9 mouse cellular contexts compared by ENCODE assay signal in the genomic region with DNA sequence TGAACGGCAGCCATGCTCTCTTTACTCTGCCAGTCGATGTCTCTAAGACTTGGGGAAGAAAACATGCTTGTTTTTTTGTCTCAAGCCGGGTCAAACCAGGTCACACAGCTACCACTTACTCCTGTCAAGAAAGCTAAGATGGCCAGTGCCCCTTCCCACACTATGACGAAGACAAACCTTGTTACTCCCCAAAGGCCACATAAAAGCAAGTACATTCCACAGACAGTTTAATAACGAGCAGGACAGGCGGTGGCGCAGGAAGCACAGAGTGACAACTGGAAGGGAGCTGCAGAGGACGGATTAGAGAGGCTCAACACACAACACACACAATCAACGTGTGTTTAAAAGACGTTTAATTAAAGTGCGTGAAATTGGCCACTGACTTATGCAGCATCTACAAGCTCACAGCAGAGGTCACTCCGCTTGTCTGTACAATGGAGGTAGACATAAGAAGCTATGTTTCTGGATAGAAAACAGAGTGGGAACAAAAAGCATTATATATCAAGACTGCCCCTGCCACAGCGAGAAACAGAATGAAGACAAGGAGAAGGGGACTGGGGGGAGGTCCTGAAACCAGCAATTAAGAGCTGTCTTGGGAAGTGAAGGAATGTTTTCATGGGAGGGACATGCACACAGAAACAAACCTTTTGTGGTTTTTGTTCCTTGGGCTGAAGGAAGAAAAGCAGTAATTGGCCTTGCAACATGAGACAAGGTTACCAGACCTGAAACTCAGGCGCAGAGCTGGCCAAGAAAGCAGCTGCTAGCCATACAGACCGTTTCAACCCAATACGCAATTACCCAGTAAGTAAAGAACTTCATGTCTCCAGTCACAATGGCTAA.
DNase-seq lines count a peak whose midpoint lies in the region; ATAC-seq and TF ChIP-seq lines count a peak whose summit lies in the region.
"Had no signal": no experiment of that assay in that cellular context is flagged by ENCODE, and none has a peak within 500 bp of the region (broad histone marks: within the 10 kb centered on the region; RNA-seq: fewer than 3 reads in every experiment).

No protein-coding gene starts in this region.

- H3K36me3 ChIP-seq in hindbrain, embryonic 12.5 days: no peaks in the 10 kb centered on the region
- H3K36me3 ChIP-seq in limb, embryonic 13.5 days: no peaks in the 10 kb centered on the region
- H3K36me3 ChIP-seq in lung, postnatal 0 days (ENCODE audit: insufficient read depth, low read length): no peaks in the 10 kb centered on the region
- H3K36me3 ChIP-seq: liver, embryonic 15.5 days had no signal

- no peak overlapping the region for H3K4me3 ChIP-seq in hindbrain, embryonic 12.5 days
- H3K4me3 ChIP-seq in limb, embryonic 13.5 days: no peak overlapping the region
- H3K4me3 ChIP-seq in lung, postnatal 0 days (ENCODE audit: low read depth, low read length): no peak overlapping the region
- H3K4me3 ChIP-seq in lung, adult 2 months (replicated peaks; ENCODE audit: extremely low read depth, low read depth, low read length): no peak overlapping the region
- H3K4me3 ChIP-seq: liver, embryonic 15.5 days had no signal

- no peak for TF ChIP-seq CTCF in lung, postnatal 0 days (IDR thresholded peaks at IDR 0.05)
- no peak for TF ChIP-seq CTCF in lung, adult 2 months (IDR thresholded peaks at IDR 0.05; ENCODE audit: insufficient read depth, low read length)

- ATAC-seq in hindbrain, embryonic 12.5 days (ENCODE audit: low FRiP score): peak; percentile 40
- ATAC-seq in limb, embryonic 13.5 days (ENCODE audit: low FRiP score, low read depth): no peak
- no peak for ATAC-seq in lung, postnatal 0 days

- no peak overlapping the region for H3K9ac ChIP-seq in hindbrain, embryonic 12.5 days
- no peak overlapping the region for H3K9ac ChIP-seq in limb, embryonic 13.5 days
- no peak overlapping the region for H3K9ac ChIP-seq in lung, postnatal 0 days (replicated peaks; ENCODE audit: low read depth)
- H3K9ac ChIP-seq: liver, embryonic 15.5 days had no signal

- H3K9me3 ChIP-seq in hindbrain, embryonic 12.5 days (replicated peaks): no peaks in the 10 kb centered on the region
- H3K9me3 ChIP-seq in limb, embryonic 13.5 days: no peaks in the 10 kb centered on the region
- no peaks in the 10 kb centered on the region for H3K9me3 ChIP-seq in lung, postnatal 0 days (ENCODE audit: low read length)
- H3K9me3 ChIP-seq: liver, embryonic 15.5 days had no signal

- no peak for TF ChIP-seq POLR2A in lung, adult 2 months (IDR thresholded peaks at IDR 0.05; ENCODE audit: borderline replicate concordance, extremely low read depth, low read depth, low read length)

- no peaks in the 10 kb centered on the region for H3K27me3 ChIP-seq in hindbrain, embryonic 12.5 days
- no peaks in the 10 kb centered on the region for H3K27me3 ChIP-seq in limb, embryonic 13.5 days
- no peaks in the 10 kb centered on the region for H3K27me3 ChIP-seq in lung, postnatal 0 days (replicated peaks; ENCODE audit: insufficient read depth, low read length)
- H3K27me3 ChIP-seq: liver, embryonic 15.5 days had no signal

- WGBS in hindbrain, embryonic 12.5 days: 27% methylated on average over 16 of the region's 16 CpGs
- 43% methylated on average over 16 of the region's 16 CpGs for WGBS in limb, embryonic 13.5 days
- WGBS in lung, postnatal 0 days: 64% methylated on average over 16 of the region's 16 CpGs
- WGBS in lung, adult 2 months: 67% methylated on average over 16 of the region's 16 CpGs

- peak; percentile 40 for DNase-seq in adipocyte (ENCODE audit: low spot score)
- DNase-seq in embryo, embryonic 10.5 days (ENCODE audit: low spot score): peak; percentile 57
- no peak for DNase-seq in lung, postnatal 0 days (ENCODE audit: low spot score)
- DNase-seq in thymus, postnatal 4 days: no peak
- DNase-seq in lung, adult 2 months: no peak
- DNase-seq in heart, postnatal 10 days: no peak

- peak overlapping the region; percentile 30; the same call in 1 of the 2 replicates for H3K27ac ChIP-seq in hindbrain, embryonic 12.5 days
- H3K27ac ChIP-seq in limb, embryonic 13.5 days: peak overlapping the region; percentile 52; the same call in 1 of the 2 replicates
- no peak overlapping the region for H3K27ac ChIP-seq in lung, postnatal 0 days (ENCODE audit: low read length)
- H3K27ac ChIP-seq: liver, embryonic 15.5 days had no signal

- no peak for TF ChIP-seq EP300 in lung, postnatal 0 days (IDR thresholded peaks at IDR 0.05)

- intact Hi-C loops in heart, postnatal 10 days (cut with DNase I): no loop called here

- no peak overlapping the region; the same call in 1 of the 2 replicates for H3K4me2 ChIP-seq in hindbrain, embryonic 12.5 days (replicated peaks)
- no peak overlapping the region for H3K4me2 ChIP-seq in limb, embryonic 13.5 days (replicated peaks)
- H3K4me2 ChIP-seq in lung, postnatal 0 days (replicated peaks; ENCODE audit: low read depth, low read length): no peak overlapping the region
- H3K4me2 ChIP-seq: liver, embryonic 15.5 days had no signal

- peaks cover 11% of the 10 kb centered on the region for H3K4me1 ChIP-seq in hindbrain, embryonic 12.5 days
- peaks cover 13% of the 10 kb centered on the region for H3K4me1 ChIP-seq in limb, embryonic 13.5 days
- no peaks in the 10 kb centered on the region for H3K4me1 ChIP-seq in lung, postnatal 0 days (ENCODE audit: insufficient read depth, low read depth, low read length)
- H3K4me1 ChIP-seq in lung, adult 2 months (ENCODE audit: control insufficient read depth, insufficient read depth, low read length): no peaks in the 10 kb centered on the region
- H3K4me1 ChIP-seq: liver, embryonic 15.5 days had no signal

Comparison
In these comparisons a context has a peak if more than half of its experiments do, and no peak if none do; other contexts are left out.
1. DNase-seq: peak in adipocyte (single experiment) and embryo, embryonic 10.5 days (single experiment); none in lung, postnatal 0 days (single experiment), thymus, postnatal 4 days (single experiment), lung, adult 2 months (single experiment) and heart, postnatal 10 days (0 of 2).